Comparison of ENCODE assay signal across 8 mouse cellular contexts in the genomic region with DNA sequence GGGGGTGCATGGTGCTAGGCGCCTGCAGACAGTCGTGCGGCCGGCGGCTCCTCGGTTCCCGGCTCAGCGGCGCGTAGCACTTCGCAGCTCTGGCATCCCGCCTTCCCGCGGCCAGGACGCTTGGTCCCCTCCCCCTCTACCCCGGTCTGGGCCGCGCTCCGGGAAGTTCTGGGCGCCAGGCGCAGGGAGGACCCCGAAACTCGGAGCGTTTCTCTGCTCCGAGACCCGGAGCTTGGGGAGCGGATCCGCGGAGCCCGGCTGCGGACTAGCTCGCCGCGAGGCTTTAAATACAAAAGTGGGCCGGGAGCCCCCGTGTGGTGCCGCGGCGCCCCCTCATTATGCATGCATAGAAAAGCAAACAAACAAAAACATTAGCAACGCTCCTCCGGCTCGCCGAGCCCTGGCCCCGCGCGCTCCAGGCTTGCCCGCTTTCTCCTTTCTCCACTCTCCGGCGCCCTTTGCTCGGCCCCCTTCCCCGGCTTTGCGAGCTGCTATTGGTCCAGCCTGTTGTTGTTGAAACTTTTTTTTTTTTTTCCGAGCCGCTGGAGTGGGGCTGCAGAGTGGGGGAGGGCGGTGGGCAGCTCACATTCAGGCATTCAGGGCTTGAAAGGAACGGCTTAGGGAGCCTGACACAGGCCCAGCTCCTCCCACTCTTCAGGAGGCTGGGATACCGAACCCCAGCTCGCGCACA. TPM values are rescaled to one million over a fixed set of nuclear protein-coding genes. Genes with fewer than 3 reads are reported as not detected.
DNase-seq lines count a peak whose midpoint lies in the region; ATAC-seq and TF ChIP-seq lines count a peak whose summit lies in the region.

Gene Gas1, minus strand, starts transcription at position 260 of the 691 bp plus-strand sequence.

- peak; percentile 93 for DNase-seq in adrenal gland, postnatal 10 days
- DNase-seq in embryo, embryonic 10 days (ENCODE audit: low spot score): peak; percentile 96
- DNase-seq in gastrocnemius, postnatal 10 days: peak; percentile 87
- DNase-seq in left cerebral cortex, adult 2 months (ENCODE audit: extremely low spot score in 1 of 2, low spot score in 2 of 2): peak; percentile 61 to 75
- DNase-seq in lung, postnatal 36 days: peak; percentile 75
- peak; percentile 70 for DNase-seq in right cerebral cortex, postnatal 14 days

- H3K4me1 ChIP-seq in hindbrain, embryonic 16.5 days (ENCODE audit: control insufficient read depth, insufficient read depth, low read depth, low read length): peaks cover 13% of the 10 kb centered on the region

- H3K27me3 ChIP-seq in hindbrain, embryonic 16.5 days (replicated peaks; ENCODE audit: control insufficient read depth, insufficient read depth, low read length): no peaks in the 10 kb centered on the region

- under 1% methylated on average over 58 of the region's 59 CpGs for WGBS in hindbrain, embryonic 16.5 days

- H3K4me2 ChIP-seq in hindbrain, embryonic 16.5 days (ENCODE audit: low read length): peak within 1 kb of the TSS; percentile 87

- H3K4me3 ChIP-seq in hindbrain, embryonic 16.5 days (ENCODE audit: low read length): peak within 1 kb of the TSS; percentile 49
- peak within 1 kb of the TSS; percentile 61 for H3K4me3 ChIP-seq in left cerebral cortex, adult 2 months

- peak within 1 kb of the TSS; percentile 83 for H3K27ac ChIP-seq in hindbrain, embryonic 16.5 days (ENCODE audit: low read depth, low read length)
- H3K27ac ChIP-seq in left cerebral cortex, adult 2 months: peak within 1 kb of the TSS; percentile 73

- no peak; the same call in 1 of the 2 replicates for TF ChIP-seq CTCF in left cerebral cortex, adult 2 months (IDR thresholded peaks at IDR 0.05)

- peak; percentile 91 for ATAC-seq in hindbrain, embryonic 16.5 days
- ATAC-seq in CD4-positive, CD25-positive, alpha-beta regulatory T cell, adult 4 months: no peak

- no peaks in the 10 kb centered on the region for H3K9me3 ChIP-seq in hindbrain, embryonic 16.5 days (ENCODE audit: control insufficient read depth, low read length)

- H3K9ac ChIP-seq in hindbrain, embryonic 16.5 days (ENCODE audit: low read depth, low read length): peak within 1 kb of the TSS; percentile 69

- H3K36me3 ChIP-seq in hindbrain, embryonic 16.5 days (ENCODE audit: control insufficient read depth, insufficient read depth, low read length): no peaks in the 10 kb centered on the region

- intact Hi-C loops in left cerebral cortex, adult 2 months (cut with DNase I): loop anchor here (5.0 kb wide), 6 partner anchors 70 to 565 kb away; no protein-coding TSS in a partner anchor

RNA-seq across cellular contexts. Expression of gene Gas1, which starts in this region (rescaled TPM):
- 10 to 100 TPM; 51.9 to 66.8 TPM for total RNA-seq in adrenal gland, postnatal 10 days (2021)
- total RNA-seq in gastrocnemius, postnatal 10 days (2021): 10 to 100 TPM; 68.7 to 70.5 TPM
- polyA plus RNA-seq in hindbrain, embryonic 16.5 days (2015; fragmentation: Nextera tagmentation; extraction: Ambion mirVana): 11.7 and 14.6 TPM in 2 replicates
- 1 to 10 TPM; 8.1 to 8.9 TPM for total RNA-seq in left cerebral cortex, adult 2 months (2021)
- polyA plus RNA-seq in CD4-positive, CD25-positive, alpha-beta regulatory T cell, adult 4 months (2017; shearing (Covaris generic)): not detected

Comparison
In these comparisons a context has a peak if more than half of its experiments do, and no peak if none do; other contexts are left out.
1. RNA of gene Gas1 (total RNA-seq): 68.7 to 70.5 TPM in gastrocnemius, postnatal 10 days and 51.9 to 66.8 TPM in adrenal gland, postnatal 10 days; 8.1 to 8.9 TPM in left cerebral cortex, adult 2 months; every median in the first group is over 4 times any median in the second.
2. RNA of gene Gas1 (polyA plus RNA-seq): 11.7 to 14.6 TPM in hindbrain, embryonic 16.5 days; not detected in CD4-positive, CD25-positive, alpha-beta regulatory T cell, adult 4 months; every median in the first group is over 10 times any median in the second.
3. Peak in every context shown above with its lines, with median percentiles within 50 percentile points of each other: DNase-seq.